Mouse (Mus musculus): ENCODE measurements around the gene Gm26897.

The Gm26897 gene

DNA sequence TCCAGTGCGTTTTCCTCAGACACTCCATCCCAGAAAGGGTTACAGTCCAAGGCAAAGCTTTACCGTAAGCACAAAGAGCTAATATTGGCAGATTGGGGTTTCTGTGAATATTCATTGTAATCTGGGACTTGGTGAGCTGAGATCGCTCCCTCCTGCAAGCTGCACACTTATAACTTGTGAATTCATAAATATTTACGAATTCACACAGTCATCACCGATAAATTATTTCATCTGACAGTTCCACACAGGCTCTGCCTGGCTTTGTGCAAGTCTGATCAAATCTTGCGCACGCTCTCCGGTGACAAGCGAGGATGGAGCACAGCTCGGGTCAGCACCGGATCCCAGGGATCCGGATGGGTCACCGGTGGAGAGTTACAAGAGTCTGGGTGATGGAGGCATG lies 16.4 kb downstream of the Gm26897 start:
- DNase-seq, result no peak

DNA sequence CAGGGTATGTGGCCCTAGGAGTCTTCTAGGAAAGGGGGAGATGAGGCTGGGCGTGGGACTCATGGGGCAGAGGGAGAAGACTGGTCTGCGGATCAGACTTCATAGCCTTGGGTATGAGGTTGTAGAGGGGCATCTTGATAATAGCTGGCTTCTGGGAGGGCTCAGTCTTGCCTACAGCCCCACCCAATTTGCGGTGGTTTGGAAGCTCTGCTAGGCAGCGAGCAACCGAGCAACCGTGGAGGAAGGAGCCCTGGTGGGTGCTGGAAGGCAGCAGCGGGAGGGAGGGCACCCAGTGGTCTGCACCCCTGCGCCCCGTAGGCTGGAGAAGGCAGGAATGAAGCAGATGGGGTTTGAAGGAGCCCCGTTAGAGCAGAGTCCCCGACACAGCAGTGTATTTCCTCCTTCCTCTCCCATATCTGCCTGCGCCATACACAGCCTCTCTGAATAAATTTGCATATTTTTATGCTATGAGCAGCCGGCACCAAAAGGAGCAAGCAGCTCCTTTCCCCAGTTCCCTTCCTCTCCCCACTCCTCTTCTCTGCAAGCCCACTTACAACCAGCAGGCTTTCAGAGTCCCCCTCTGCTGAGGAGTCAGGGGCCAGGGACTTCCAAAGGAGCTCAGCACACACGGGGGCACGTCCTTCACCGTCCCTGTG lies 20.9 kb downstream of the Gm26897 start:
- DNase-seq, result no peak

GRCm38 (mm10) chr5:111755330-111755729 lies 21.6 kb downstream of the Gm26897 start:
- no peak for DNase-seq

DNA sequence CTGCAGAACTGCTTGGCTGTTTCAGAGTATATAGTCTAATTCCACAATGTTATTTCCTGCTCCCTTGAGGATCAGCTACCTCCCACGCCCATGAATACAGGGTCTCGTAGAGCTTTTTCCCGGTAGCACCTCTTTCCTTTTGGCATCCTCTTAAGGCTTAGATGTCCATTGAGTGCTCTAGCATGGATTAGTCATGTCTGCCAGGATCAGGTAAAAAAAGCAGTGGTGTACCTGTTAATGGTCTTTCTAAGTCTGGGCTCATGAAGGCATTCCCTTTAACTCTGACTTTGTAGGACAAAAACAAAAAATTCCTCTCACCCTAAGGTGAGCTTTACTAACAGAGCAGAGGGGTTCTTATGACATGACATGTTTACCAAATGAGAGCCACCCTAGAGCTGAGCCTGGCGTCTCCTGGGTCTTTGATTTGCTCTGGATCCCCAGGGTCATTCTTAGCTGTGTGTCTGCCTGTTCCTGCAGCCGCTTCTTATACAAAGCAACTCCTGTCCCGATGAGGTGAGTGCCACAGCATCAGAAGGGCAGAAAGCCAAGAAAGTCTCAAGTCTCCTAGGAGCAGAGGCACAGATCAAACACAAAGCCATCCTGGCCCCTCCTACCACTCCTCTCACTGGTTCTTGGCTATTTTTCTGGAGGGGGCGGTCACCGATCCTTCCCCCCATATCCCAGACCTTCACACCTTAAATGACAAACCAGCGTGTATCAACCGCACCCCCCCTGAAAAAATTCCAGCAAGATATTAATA lies 27.2 kb downstream of the Gm26897 start:
- DNase-seq, result no peak

- DNase-seq, result no peak
These were observed 27.9 kb downstream of the Gm26897 start for GRCm38 (mm10) chr5:111761574-111761973.

GRCm38 (mm10) chr5:111762085-111762484 lies 28.4 kb downstream of the Gm26897 start:
- DNase-seq, result peak; percentile 36

DNA sequence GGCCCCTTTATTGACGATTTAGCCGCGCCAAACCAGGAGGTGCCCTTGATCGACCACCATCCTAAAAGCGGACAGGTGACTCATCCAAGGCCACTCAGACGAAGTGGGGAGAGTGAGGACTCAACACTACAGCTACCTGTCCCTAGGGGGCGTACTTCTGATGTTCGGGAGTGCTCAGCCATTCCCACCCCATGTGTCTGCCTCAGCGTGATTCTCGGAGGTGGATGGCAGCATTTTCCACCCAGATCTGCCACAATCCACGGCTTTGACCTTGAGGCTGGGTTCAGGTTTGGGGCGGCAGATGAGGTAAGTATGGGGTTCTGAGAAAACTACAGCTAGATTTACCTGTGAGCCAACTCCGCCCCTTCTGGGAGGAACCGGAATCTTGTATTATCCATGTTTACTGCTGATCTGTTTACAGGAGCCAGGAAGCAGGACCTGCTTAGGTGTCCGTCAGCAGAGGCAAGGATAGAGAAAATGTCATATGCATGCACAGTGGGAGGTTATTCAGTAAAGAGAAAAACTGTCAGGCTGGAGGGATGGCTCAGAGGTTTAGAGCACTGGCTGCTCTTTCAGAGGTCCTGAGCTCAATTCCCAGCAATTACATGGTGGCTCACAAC lies 32.1 kb downstream of the Gm26897 start:
- no peak for DNase-seq

DNA sequence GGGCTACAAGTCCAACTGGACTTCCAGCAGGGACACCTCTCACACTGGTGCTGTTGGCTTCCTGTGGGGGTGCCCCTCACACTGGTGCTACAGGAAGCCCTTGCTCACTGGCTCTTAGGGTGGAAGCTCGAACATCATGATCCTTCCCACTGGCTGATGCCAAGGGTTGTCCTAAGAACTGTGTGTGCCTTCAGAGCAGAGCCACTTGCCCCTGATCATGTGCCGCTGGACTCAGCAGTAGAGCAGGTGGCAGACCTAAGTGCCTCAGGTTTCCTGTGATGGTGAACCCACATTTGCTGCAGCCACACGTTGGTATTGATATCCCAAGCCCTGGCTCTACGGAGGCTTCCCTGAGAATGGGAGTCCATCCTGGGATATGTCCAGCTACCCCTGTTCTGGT lies 33.0 kb downstream of the Gm26897 start:
- no peak for DNase-seq

DNA sequence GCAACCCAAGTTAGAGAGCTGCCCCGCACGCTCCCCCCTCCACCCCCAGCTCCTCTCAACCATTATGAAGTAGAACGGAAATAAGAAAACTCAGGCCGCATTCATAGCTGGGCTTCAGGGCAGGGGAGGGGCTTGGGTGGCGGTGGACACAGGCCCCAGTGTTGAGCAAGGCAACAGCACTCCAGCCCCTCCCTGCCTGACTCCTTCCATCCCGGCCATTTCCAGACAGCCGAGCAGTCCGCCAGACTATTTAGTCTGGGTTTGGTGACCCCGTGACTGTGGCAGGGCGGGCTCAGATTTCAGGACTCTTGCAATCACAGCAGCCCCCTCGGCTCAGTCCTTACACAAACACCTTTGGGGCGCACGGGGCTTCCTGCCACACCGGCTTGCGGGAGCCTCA lies 36.5 kb downstream of the Gm26897 start:
- DNase-seq, result no peak

GRCm38 (mm10) chr5:111772127-111772526 lies 38.4 kb downstream of the Gm26897 start:
- no peak for DNase-seq

DNA sequence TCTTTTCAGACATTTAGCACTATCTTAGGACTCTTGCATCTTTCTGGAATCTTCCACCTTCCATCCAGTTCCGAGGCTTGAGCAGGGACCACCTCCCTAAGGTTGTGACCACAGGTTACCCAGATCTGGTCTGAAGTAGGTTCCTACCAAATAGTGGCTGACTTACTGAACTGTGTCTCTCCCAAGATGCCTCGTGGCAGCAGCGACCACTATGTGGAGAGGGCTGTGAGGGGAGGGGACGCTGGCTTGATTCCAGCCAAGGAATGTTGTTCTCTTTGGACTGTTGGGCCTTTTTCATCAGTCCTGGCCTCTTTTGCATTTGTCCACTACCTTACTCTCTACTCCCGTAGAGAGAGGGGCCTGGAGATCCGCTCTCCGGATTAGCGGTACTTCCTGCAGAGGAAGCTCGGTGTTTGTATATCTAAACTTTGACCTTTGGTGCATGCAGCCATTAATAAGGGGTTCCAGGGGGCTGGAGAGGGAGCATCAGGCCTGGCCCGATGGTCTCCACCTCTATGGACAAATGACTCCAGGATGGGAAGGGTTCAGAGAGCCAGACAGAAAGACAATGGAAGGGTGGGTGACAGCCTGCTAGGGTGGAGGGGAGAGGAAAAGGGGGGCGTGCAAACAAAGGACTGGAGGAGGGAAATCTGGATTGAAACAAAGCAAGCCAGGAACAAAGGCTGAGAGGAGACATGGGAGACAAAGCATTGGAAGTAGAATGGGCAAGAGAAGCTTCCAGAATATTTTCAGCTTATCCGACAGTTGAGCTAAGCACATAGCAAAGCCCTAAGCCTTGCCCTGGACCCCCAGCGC lies 39.1 kb downstream of the Gm26897 start:
- DNase-seq, result no peak

- no peak for DNase-seq
These were observed 39.6 kb downstream of the Gm26897 start for GRCm38 (mm10) chr5:111773407-111773733.

DNA sequence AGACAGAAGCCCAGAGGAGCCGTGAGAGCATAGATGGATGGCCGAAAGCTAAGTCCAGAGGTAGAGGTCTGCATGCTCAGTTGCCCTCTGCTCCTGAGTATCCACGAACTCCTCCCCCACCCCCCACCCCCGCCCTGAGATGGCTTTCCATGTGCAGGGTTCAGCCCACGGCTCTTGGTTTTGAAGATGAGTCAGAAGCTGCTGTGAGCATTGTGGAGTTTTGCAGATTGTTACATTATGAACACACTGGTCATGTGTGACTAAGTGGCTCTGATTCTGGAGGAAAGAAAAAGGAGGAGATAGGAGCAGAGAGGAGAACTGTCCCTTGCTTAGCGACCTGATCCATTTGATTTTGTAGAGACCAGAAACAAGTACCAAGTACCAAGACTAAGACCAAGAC lies 42.5 kb downstream of the Gm26897 start:
- DNase-seq, result no peak

DNA sequence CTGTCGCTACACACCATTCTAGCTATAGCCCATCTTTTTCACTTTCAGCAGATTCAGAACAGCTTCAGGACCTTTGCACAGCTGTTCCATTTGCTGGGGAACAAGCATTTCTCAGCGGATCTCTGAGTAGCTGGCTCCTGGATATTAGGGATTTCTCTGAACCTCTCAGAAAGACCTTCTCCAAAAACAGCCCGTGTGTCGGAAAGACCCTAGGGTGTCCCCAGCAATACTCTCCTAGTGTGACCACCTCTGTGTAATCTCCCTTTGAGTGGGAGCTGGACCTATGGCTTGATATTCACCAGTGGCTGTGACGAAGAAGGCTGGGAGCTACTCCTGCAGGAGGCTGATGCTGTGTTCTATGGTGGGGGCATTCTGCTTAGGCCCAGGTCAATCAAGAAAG lies 44.4 kb downstream of the Gm26897 start:
- DNase-seq, result no peak

GRCm38 (mm10) chr5:111779776-111780485 lies 46.2 kb downstream of the Gm26897 start:
- DNase-seq, result no peak
